In genomic region chr2:49572111-49572642, GRCm38 (mm10) we compare ENCODE assay signal across 8 mouse cellular contexts. TPM values are rescaled to one million over a fixed set of nuclear protein-coding genes. Genes with fewer than 3 reads are reported as not detected.
DNase-seq lines count a peak whose midpoint lies in the region; TF ChIP-seq lines count a peak whose summit lies in the region.

No protein-coding gene starts in this region.

- H3K27ac ChIP-seq in heart, embryonic 10.5 days = no peak overlapping the region
- H3K27ac ChIP-seq in left cerebral cortex, adult 2 months = peak overlapping the region; percentile 66

- no peak overlapping the region for H3K4me3 ChIP-seq in heart, embryonic 10.5 days
- peak overlapping the region; percentile 28 for H3K4me3 ChIP-seq in left cerebral cortex, adult 2 months

- H3K9me3 ChIP-seq in heart, embryonic 10.5 days = no peaks in the 10 kb centered on the region

- 67% methylated on average over 12 of the region's 12 CpGs for WGBS in heart, embryonic 10.5 days

- peaks cover 24% of the 10 kb centered on the region for H3K4me1 ChIP-seq in heart, embryonic 10.5 days

- no peaks in the 10 kb centered on the region for H3K36me3 ChIP-seq in heart, embryonic 10.5 days

- intact Hi-C loops in left cerebral cortex, adult 2 months (cut with DNase I) = loop anchor here (2.0 to 5.0 kb wide), 3 partner anchors 49 to 140 kb away; partner anchors contain the start of gene Epc2

- H3K27me3 ChIP-seq in heart, embryonic 10.5 days (ENCODE audit: insufficient read depth, poor library complexity, severe bottlenecking) = no peaks in the 10 kb centered on the region

- no peak for TF ChIP-seq CTCF in left cerebral cortex, adult 2 months (IDR thresholded peaks at IDR 0.05)

- peak; percentile 53 for DNase-seq in heart, embryonic 10.5 days (ENCODE audit: low spot score)
- no peak for DNase-seq in heart, postnatal 4 days
- peak; percentile 18 for DNase-seq in forelimb bud, embryonic 11.5 days (ENCODE audit: low read depth, low spot score)
- DNase-seq in left cerebral cortex, adult 2 months (ENCODE audit: extremely low spot score in 1 of 2, low spot score in 2 of 2) = peak; percentile 61 to 69
- DNase-seq in retina, embryonic 14.5 days (ENCODE audit: low spot score) = peak; percentile 53
- no peak for DNase-seq in spleen, postnatal 4 days (ENCODE audit: low spot score in 2 of 2)
- no peak for DNase-seq in urinary bladder, postnatal 4 days (ENCODE audit: low spot score in 2 of 2)
- DNase-seq in lung, postnatal 25 days (ENCODE audit: low spot score) = no peak

RNA-seq across cellular contexts. Expression of gene Kif5c, which starts 46.9 kb away (rescaled TPM):
- polyA plus RNA-seq in heart, embryonic 10.5 days (2016; fragmentation: Nextera tagmentation; extraction: Ambion mirVana) = 1.7 and 4.3 TPM in 2 replicates
- total RNA-seq in heart, postnatal 4 days (2021) = 1 to 10 TPM in 1 of 2 experiments, under 1 TPM in 1; 0.88 to 1.4 TPM
- 100 to 1,000 TPM; 567 to 594 TPM for total RNA-seq in left cerebral cortex, adult 2 months (2021)

Comparison
In these comparisons a context has a peak if more than half of its experiments do, and no peak if none do; other contexts are left out.
1. DNase-seq: peak in heart, embryonic 10.5 days (single experiment), forelimb bud, embryonic 11.5 days (single experiment), left cerebral cortex, adult 2 months (2 of 2) and retina, embryonic 14.5 days (single experiment); none in heart, postnatal 4 days (single experiment), spleen, postnatal 4 days (0 of 2), urinary bladder, postnatal 4 days (0 of 2) and lung, postnatal 25 days (single experiment).
2. RNA of gene Kif5c, which starts 46.9 kb away (total RNA-seq): 567 to 594 TPM in left cerebral cortex, adult 2 months; 0.88 to 1.4 TPM in heart, postnatal 4 days; every median in the first group is over 100 times any median in the second.